Mouse (Mus musculus) left cerebral cortex, postnatal 36 days (tissue): ENCODE data around the gene Atp6v0a4. TPM values are rescaled to one million over a fixed set of nuclear protein-coding genes. Genes with fewer than 3 reads are reported as not detected.

Experiments
- DNase-seq, 2 experiments: peaks; one replicate each; pipeline ENCODE4 v3.0.0; 2021 to 2022; ENCODE audit warnings: low spot score in 2 of 2, mixed read lengths in 1 of 2
- intact Hi-C: fragments of 180-260 bp; cut with DNase I; formaldehyde crosslinking; loops from one replicate; pipeline ENCODE4 v1.15.1; 2025
- total RNA-seq, 2 experiments: library from RNA; stranded (reverse); gene quantifications; 2 replicates each; pipeline ENCODE4 v1.2.3; 2021

The Atp6v0a4 gene
- total RNA-seq, 2 experiments from 2014 or later = 0.84 to 2.1 TPM

DNA sequence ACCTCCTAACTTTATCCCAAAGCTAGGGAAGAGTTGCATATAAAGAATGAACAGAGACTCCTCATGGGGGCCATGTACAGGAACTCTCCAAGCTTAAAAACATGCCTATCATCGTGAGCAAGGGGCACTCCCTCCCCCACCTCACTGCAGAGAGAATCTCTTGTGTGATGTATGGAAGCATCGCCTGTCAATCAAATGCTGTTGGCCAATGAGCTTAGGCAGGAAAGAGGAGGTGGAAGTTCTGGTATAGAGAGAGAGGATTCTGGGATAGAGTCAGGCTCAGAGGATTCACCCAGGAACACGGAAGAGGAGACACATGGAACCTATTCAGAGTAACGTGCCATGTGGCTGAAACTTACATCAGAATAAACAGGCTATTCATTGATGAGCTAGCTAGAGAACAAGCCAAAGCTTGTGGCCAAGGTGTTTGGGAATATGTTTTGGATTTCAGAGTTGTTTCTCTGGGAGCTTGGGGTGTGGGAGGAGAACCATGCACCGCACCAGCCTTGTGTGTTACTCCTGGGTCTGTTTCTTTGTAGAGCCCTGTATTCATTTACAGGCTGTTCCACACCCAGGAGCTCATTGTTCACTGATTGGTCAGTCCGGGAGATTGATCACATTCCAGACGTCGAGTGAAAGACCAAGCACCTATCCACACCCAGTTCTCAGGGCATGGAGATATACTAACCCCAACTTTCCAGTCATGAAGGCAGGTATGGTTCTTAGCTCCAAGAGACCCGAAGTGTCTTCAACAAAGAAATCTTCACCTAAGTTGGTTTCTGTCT is 37.0 kb downstream of the Atp6v0a4 start:
- DNase-seq = no peak
- intact Hi-C loops = no loop called here

DNA sequence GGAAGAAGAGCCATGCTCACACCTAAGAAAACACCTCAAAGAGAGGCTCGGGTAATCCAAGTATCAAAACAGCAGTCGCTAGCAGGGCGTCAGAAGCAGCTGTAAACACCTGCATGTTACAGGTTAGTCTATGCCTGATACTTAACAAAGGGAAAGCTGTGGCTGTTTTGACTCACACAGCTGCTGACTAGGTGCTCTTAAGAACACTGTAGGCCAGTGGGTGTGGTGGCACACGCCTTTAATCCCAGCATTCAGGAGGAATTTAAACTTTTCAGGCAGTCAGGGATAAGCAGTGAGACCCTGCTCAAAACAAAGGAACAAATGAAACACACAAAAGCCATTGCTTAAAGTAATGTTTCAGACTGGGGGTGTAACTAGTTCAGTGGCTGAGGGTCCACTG is 41.2 kb downstream of the Atp6v0a4 start:
- intact Hi-C loops = no loop called here

GRCm38 (mm10) chr6:38081727-38082341 is 42.6 kb downstream of the Atp6v0a4 start:
- DNase-seq = no peak
- intact Hi-C loops = no loop called here

More for the DNA sequence above, 41.2 kb downstream of the Atp6v0a4 start:
- no peak for DNase-seq

- intact Hi-C loops = no loop called here
- DNase-seq = peak in 1 of 2 experiments; percentile 18
Observed at GRCm38 (mm10) chr6:38080364-38080763, 44.0 kb downstream of the Atp6v0a4 start.

DNA sequence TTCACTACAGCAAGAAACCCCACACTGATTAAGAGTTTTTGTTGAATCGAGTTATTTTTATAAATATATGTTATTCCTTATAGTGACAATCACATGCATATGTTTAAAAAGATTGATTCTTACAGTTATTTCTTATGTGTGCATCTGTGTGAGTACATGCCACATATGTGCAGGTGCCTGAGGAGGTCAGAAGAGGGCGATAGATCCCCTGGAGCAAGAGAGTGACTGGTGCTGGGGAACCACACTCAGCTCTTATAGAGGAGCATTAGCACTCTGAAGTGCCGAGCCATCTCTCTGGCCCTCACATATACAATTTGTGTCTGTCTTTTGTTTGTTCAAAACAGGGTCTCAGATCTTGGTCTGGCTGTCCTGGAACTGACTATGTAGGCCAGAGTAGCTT is 50.8 kb downstream of the Atp6v0a4 start:
- intact Hi-C loops = no loop called here
- DNase-seq = no peak

GRCm38 (mm10) chr6:38072137-38072796 is 52.1 kb downstream of the Atp6v0a4 start:
- intact Hi-C loops = no loop called here
- no peak for DNase-seq

- intact Hi-C loops = no loop called here
- DNase-seq = no peak
Observed at GRCm38 (mm10) chr6:38071256-38071655, 53.1 kb downstream of the Atp6v0a4 start.

DNA sequence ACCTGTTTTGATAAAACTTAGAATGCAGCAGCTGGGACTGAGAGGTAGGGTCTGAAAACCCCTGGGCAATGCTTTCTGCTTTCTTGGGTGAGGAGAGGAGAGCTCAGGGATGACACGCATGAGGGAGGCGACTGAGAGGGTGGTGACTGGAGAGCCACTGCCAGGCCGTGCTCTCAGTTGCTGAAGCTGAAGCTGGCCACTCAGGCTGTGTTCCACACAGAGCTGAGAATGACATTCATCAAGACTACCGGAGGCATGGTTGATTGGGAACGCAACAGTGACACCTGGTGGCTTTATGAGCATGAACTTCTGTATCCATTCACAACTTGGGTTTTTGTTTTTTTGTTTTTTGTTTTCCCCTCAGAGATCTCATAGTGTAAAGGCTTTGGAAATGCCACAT is 58.2 kb downstream of the Atp6v0a4 start:
- intact Hi-C loops = loop anchor here (1.0 to 10.0 kb wide), 4 partner anchors 59 to 604 kb away; partner anchors contain the start of gene Trim24
- peak; percentile 45 to 63 for DNase-seq

DNA sequence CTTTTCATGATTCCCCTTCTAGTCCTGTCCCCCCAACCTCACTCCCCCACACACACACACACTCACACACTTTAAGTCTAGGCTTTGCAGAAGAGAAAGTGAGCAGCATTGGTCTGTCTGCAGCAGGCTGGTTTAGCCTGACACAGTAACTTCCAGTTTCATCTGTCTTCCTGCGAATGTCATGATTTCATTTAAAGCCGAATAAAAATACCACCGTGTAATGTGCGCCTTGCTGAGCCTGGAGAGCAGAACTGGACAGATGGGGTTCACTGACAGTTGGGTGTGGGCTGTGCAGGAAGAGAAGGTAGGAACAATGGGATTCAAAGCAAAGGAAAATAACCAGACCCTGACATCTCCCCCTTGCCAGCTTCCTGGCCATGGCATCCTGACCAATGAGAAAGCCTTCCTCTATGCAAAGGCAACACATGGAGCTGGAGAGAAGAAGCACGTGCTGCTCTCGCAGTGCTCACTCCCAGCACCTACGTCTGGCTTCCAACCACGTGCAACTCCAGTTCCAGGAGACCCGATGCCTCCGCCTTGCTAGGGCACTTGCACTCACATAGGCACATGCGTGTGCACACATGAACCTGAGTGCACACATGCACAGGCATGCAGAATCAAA is 58.8 kb downstream of the Atp6v0a4 start:
- intact Hi-C loops = loop anchor here (1.0 to 10.0 kb wide), 4 partner anchors 58 to 603 kb away; partner anchors contain the start of gene Trim24
- DNase-seq = peak; percentile 57 to 58

DNA sequence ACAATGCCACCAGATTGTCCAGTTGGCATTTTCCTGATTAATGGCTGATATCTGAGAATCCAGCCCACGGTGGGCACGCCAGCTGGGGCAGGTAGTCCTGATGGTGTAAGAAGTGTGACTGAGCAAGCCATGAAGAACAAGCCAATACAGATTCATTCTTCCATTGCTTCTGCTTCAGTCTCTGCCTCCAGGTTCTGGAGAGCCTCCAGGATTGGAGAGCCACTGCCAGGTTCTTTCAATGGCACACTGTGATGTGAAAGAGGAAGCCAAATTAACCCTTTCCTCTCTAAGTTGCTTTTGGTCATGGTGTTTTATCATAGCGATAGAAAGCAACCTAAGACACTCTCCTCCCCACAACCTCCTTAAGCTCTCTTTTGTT is 59.3 kb downstream of the Atp6v0a4 start:
- intact Hi-C loops = loop anchor here (5.0 to 10.0 kb wide), 3 partner anchors 190 to 603 kb away; partner anchors contain the start of gene Trim24
- DNase-seq = peak; percentile 58 to 61

GRCm38 (mm10) chr6:38064621-38065020 is 59.8 kb downstream of the Atp6v0a4 start:
- intact Hi-C loops = loop anchor here (5.0 to 10.0 kb wide), 3 partner anchors 190 to 602 kb away; partner anchors contain the start of gene Trim24
- DNase-seq = no peak

GRCm38 (mm10) chr6:38058805-38059204 is 65.6 kb downstream of the Atp6v0a4 start:
- DNase-seq = no peak
- intact Hi-C loops = no loop called here

DNA sequence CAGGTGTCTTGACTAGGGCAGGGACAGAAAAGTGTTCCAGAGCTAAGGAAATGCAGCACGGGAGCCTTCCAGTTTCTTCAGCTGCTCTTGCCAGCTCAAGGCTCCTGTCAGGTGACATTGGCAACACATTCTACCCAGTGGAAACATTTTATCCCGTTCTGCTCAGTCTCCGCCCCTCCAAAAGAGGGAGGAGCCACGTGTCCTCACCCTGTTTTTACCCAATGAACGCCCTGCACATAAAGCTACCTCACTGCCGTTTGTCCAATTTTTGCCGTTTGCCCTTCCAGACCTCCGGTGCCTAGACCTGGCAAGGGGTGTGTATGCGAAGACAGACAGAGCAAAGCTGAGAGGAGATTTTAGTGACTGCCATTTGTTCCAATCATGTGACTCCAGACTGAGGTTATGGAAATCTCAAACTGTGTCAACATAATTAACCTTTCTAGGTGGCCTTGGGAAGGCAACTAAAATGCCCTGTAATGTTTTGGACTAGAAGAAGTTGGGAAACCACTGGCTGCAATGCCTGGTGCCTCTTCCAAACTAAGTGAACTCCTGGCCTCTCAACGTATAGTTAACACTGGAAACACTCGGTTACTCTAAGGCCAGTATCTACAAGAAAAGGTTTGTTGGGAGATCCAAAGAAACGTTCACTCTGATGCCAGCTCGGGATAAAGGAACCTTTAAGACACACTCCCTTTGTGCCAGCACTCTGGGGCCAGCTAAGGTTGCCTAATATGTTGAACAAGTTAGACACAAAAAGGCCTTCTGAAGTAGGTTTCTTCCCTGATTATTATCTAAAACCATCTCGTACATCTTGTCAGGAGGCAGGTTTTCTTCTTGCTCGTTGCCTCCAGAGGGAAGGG is 68.7 kb downstream of the Atp6v0a4 start:
- intact Hi-C loops = no loop called here

DNA sequence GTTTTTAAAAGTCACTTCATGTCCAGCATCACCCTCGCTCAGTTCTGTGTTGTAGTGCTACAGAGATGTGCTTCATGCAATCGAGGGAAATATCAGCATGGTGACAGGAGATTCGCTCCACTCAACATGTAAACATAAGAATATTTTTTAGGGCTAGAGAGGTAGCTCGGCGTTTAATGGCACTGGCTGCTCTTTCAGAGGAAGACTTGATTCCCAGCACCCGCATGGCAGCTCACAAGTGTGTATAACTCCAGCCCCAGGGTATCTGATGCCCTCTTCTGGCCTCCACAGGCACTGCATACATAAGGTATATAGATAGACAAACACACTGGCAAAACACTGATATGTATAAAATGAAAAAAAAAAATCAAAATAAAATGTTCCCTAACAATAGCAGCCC is 74.8 kb downstream of the Atp6v0a4 start:
- intact Hi-C loops = no loop called here
- no peak for DNase-seq

More for the DNA sequence above, 68.7 kb downstream of the Atp6v0a4 start:
- DNase-seq = no peak

GRCm38 (mm10) chr6:38048800-38049561 is 75.4 kb downstream of the Atp6v0a4 start:
- intact Hi-C loops = no loop called here
- no peak for DNase-seq

DNA sequence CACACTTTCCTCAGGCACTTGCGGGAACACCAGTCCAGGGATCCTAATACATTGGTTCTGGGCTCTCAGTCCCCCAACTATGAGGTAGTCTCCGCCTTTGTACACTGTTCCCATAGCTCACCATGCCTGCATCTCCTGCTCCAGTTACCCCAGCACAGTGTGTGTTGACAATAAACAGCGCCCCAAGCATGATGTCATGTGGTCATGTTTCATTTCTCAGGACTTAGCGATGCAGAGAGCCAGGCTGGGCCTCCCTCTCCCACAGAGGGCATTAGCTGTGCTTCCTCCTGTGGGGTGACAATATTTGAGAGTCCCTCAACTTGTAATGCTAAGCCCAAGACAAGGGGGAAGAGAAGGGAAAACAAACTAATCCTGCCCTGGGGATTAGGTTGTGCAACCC is 76.4 kb downstream of the Atp6v0a4 start:
- intact Hi-C loops = no loop called here

GRCm38 (mm10) chr6:38046838-38047237 is 77.5 kb downstream of the Atp6v0a4 start, which contains the start of gene Svopl:
Gene Svopl (minus strand): TSS chr6:38046996.
- no peak for DNase-seq
- intact Hi-C loops = no loop called here

More for the DNA sequence above, 76.4 kb downstream of the Atp6v0a4 start:
- no peak for DNase-seq
